ENCODE assay signal across 10 mouse cellular contexts in the genomic region with DNA sequence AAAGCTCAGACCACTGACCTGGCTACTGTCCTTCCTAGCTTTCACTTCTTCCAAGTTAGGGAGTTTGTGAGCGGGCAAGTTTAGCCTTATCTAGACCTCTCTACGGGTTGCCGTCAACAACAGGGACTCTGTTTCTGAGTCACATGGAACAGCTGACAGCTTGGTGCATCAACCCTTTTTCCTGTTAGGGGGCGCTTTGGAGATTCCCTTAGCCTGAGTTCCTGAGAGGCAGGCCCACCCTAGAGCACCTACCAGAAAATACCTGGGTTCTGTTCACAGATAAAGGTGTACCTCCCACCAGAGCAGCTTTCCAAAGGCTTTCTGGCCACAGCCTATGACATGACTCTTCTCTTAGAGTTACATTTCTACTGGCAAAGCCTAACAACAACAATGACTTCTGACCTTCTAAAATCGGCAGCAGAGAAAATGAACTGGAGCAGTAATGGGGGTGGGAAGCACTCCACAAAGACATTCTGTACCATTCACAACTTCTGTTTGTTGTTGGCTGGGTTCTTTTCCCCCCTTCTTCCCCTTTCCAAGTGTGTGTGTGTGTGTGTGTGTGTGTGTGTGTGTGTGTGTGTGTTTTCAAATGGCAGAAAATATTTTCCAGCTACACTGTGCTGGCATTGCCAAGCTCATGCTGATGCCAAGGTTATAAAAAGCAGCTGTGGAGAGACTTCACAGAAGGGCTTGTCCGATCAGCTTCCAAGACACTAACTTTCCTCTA. TPM values are rescaled to one million over a fixed set of nuclear protein-coding genes. Genes with fewer than 3 reads are reported as not detected.
DNase-seq lines count a peak whose midpoint lies in the region; ATAC-seq and TF ChIP-seq lines count a peak whose summit lies in the region.
"Had no signal": no experiment of that assay in that cellular context is flagged by ENCODE, and none has a peak within 500 bp of the region (broad histone marks: within the 10 kb centered on the region; RNA-seq: fewer than 3 reads in every experiment).

No protein-coding gene starts in this region.

- peaks cover 15% of the 10 kb centered on the region for H3K4me1 ChIP-seq in kidney, embryonic 14.5 days (ENCODE audit: control insufficient read depth, insufficient read depth, low read length)
- peaks cover 41% of the 10 kb centered on the region for H3K4me1 ChIP-seq in bone marrow macrophage, adult 2 months (ENCODE audit: control insufficient read depth, insufficient read depth, low read length)

- ATAC-seq in kidney, embryonic 14.5 days (ENCODE audit: low FRiP score, low TSS enrichment): no peak

- no peak overlapping the region for H3K4me3 ChIP-seq in kidney, embryonic 14.5 days (ENCODE audit: low read length)
- H3K4me3 ChIP-seq in bone marrow macrophage, adult 2 months (ENCODE audit: insufficient read depth, low read length): no peak overlapping the region
- H3K4me3 ChIP-seq: midbrain, embryonic 12.5 days had no signal

- no peak overlapping the region for H3K9ac ChIP-seq in kidney, embryonic 14.5 days (ENCODE audit: low read depth, low read length)
- H3K9ac ChIP-seq: midbrain, embryonic 12.5 days had no signal

- H3K36me3 ChIP-seq in kidney, embryonic 14.5 days (ENCODE audit: control insufficient read depth, insufficient read depth, low read length): no peaks in the 10 kb centered on the region
- H3K36me3 ChIP-seq: midbrain, embryonic 12.5 days had no signal

- no peaks in the 10 kb centered on the region for H3K9me3 ChIP-seq in kidney, embryonic 14.5 days (ENCODE audit: control insufficient read depth, low read length)
- H3K9me3 ChIP-seq: midbrain, embryonic 12.5 days had no signal

- peak; percentile 35 to 60 for DNase-seq in kidney, postnatal 36 days
- DNase-seq in heart, adult 8-10 months (ENCODE audit: low spot score): peak; percentile 61
- peak; percentile 55 for DNase-seq in lung, postnatal 25 days (ENCODE audit: low spot score)
- DNase-seq in cerebellum, postnatal 4 days (ENCODE audit: low spot score in 2 of 2): no peak
- DNase-seq in layer of hippocampus, adult 11-12 months (ENCODE audit: low spot score): no peak
- DNase-seq in urinary bladder, postnatal 25 days (ENCODE audit: low spot score): no peak
- DNase-seq: layer of hippocampus, postnatal 36 days had no signal

- H3K4me2 ChIP-seq in kidney, embryonic 14.5 days (replicated peaks; ENCODE audit: low read depth, low read length): no peak overlapping the region
- H3K4me2 ChIP-seq: midbrain, embryonic 12.5 days had no signal

- WGBS in kidney, embryonic 14.5 days: 68% methylated on average over 6 of the region's 6 CpGs

- no peak overlapping the region for H3K27ac ChIP-seq in kidney, embryonic 14.5 days (ENCODE audit: low read depth, low read length)
- 0 out of 2 replicates have a peak overlapping the region, but pooled peaks have one; percentile 8 for H3K27ac ChIP-seq in bone marrow macrophage, adult 2 months (ENCODE audit: insufficient read depth, low read depth, low read length)
- H3K27ac ChIP-seq: midbrain, embryonic 12.5 days had no signal

- no peaks in the 10 kb centered on the region for H3K27me3 ChIP-seq in kidney, embryonic 14.5 days (ENCODE audit: control insufficient read depth, insufficient read depth, low read length)

- TF ChIP-seq CTCF in bone marrow macrophage, adult 2 months (IDR thresholded peaks at IDR 0.05; ENCODE audit: low read depth, low read length): no peak

- TF ChIP-seq POLR2A in bone marrow macrophage, adult 2 months (IDR thresholded peaks at IDR 0.05; ENCODE audit: borderline replicate concordance, low read depth, low read length): no peak

RNA-seq across cellular contexts. Expression of gene Tomm20, which starts 28.3 kb away (rescaled TPM):
- 262 and 292 TPM in 2 replicates for polyA plus RNA-seq in kidney, embryonic 14.5 days (2014; fragmentation: Nextera tagmentation; extraction: Ambion mirVana)
- 79.4 and 89.9 TPM in 2 replicates for polyA plus RNA-seq in bone marrow macrophage, adult 2 months (2012; ENCODE audit: insufficient read depth, insufficient read length, missing spikeins)
- total RNA-seq in heart, adult 8-10 months (2022): 100 to 1,000 TPM in 1 of 4 experiments, 10 to 100 TPM in 3; 82.0 to 104 (median 91.0) TPM

RNA-seq across cellular contexts. Expression of gene Rbm34, which starts 53.5 kb away (rescaled TPM):
- polyA plus RNA-seq in kidney, embryonic 14.5 days (2014; fragmentation: Nextera tagmentation; extraction: Ambion mirVana): 28.7 and 33.0 TPM in 2 replicates
- polyA plus RNA-seq in bone marrow macrophage, adult 2 months (2012; ENCODE audit: insufficient read depth, insufficient read length, missing spikeins): 19.7 and 20.9 TPM in 2 replicates
- total RNA-seq in heart, adult 8-10 months (2022): 1 to 10 TPM; 2.7 to 4.1 (median 3.2) TPM

Comparison
In these comparisons a context has a peak if more than half of its experiments do, and no peak if none do; other contexts are left out.
1. DNase-seq: peak in kidney, postnatal 36 days (2 of 2), heart, adult 8-10 months (single experiment) and lung, postnatal 25 days (single experiment); none in cerebellum, postnatal 4 days (0 of 2), layer of hippocampus, adult 11-12 months (single experiment) and urinary bladder, postnatal 25 days (single experiment).